ENCODE assay signal across 12 mouse cellular contexts in genomic region chr10:7268386-7269033, GRCm38 (mm10). TPM values are rescaled to one million over a fixed set of nuclear protein-coding genes. Genes with fewer than 3 reads are reported as not detected.
DNase-seq lines count a peak whose midpoint lies in the region; ATAC-seq lines count a peak whose summit lies in the region.
"Had no signal": no experiment of that assay in that cellular context is flagged by ENCODE, and none has a peak within 500 bp of the region (broad histone marks: within the 10 kb centered on the region; RNA-seq: fewer than 3 reads in every experiment).

No protein-coding gene starts in this region.

- no peak overlapping the region for H3K9ac ChIP-seq in forebrain, embryonic 16.5 days (replicated peaks; ENCODE audit: low read depth, low read length)
- H3K9ac ChIP-seq in kidney, embryonic 16.5 days (replicated peaks; ENCODE audit: low read length) = no peak overlapping the region
- H3K9ac ChIP-seq: heart, embryonic 15.5 days; liver, embryonic 13.5 days had no signal

- H3K4me1 ChIP-seq in forebrain, embryonic 16.5 days (replicated peaks; ENCODE audit: control insufficient read depth, insufficient read depth, low read length) = peaks cover 10% of the 10 kb centered on the region; the same call in 1 of the 2 replicates
- peaks cover 12% of the 10 kb centered on the region; the same call in 1 of the 2 replicates for H3K4me1 ChIP-seq in kidney, embryonic 16.5 days (ENCODE audit: insufficient read depth, low read length)
- H3K4me1 ChIP-seq: heart, embryonic 15.5 days had no signal

- no peaks in the 10 kb centered on the region for H3K9me3 ChIP-seq in forebrain, embryonic 16.5 days (ENCODE audit: control insufficient read depth, low read length)
- no peaks in the 10 kb centered on the region for H3K9me3 ChIP-seq in kidney, embryonic 16.5 days (ENCODE audit: low read length)
- H3K9me3 ChIP-seq: heart, embryonic 15.5 days; liver, embryonic 13.5 days had no signal

- 42% methylated on average over 9 of the region's 9 CpGs for WGBS in forebrain, embryonic 16.5 days
- WGBS in kidney, embryonic 16.5 days = 81% methylated on average over 9 of the region's 9 CpGs

- ATAC-seq in forebrain, embryonic 16.5 days = peak; percentile 96
- ATAC-seq in kidney, embryonic 16.5 days (ENCODE audit: low FRiP score, low TSS enrichment) = no peak

- peak; percentile 9 for DNase-seq in adrenal gland, postnatal 14 days
- no peak for DNase-seq in adrenal gland, postnatal 36 days
- DNase-seq in brain, adult 2 months (ENCODE audit: low read depth, low spot score) = peak; percentile 98
- peak; percentile 47 to 50 for DNase-seq in layer of hippocampus, postnatal 36 days
- DNase-seq in testis, postnatal 14 days (ENCODE audit: low spot score) = no peak
- no peak for DNase-seq in kidney, adult 8-10 months
- DNase-seq: embryo, embryonic 11 days; liver, embryonic 13.5 days had no signal

- no peak overlapping the region for H3K4me3 ChIP-seq in forebrain, embryonic 16.5 days (replicated peaks; ENCODE audit: low read length)
- no peak overlapping the region for H3K4me3 ChIP-seq in kidney, embryonic 16.5 days (ENCODE audit: low read length)
- H3K4me3 ChIP-seq: heart, embryonic 15.5 days; liver, embryonic 13.5 days had no signal

- H3K27ac ChIP-seq in forebrain, embryonic 16.5 days (ENCODE audit: low read length) = no peak overlapping the region
- H3K27ac ChIP-seq in kidney, embryonic 16.5 days (ENCODE audit: low read length) = no peak overlapping the region
- H3K27ac ChIP-seq: heart, embryonic 15.5 days; kidney, postnatal 0 days; liver, embryonic 13.5 days had no signal

- no peaks in the 10 kb centered on the region for H3K27me3 ChIP-seq in forebrain, embryonic 16.5 days (replicated peaks; ENCODE audit: control insufficient read depth, insufficient read depth, low read length)
- H3K27me3 ChIP-seq in kidney, embryonic 16.5 days (ENCODE audit: insufficient read depth, low read length) = no peaks in the 10 kb centered on the region
- H3K27me3 ChIP-seq: heart, embryonic 15.5 days; liver, embryonic 13.5 days had no signal

- H3K4me2 ChIP-seq in forebrain, embryonic 16.5 days (ENCODE audit: low read length) = no peak overlapping the region
- H3K4me2 ChIP-seq in kidney, embryonic 16.5 days (replicated peaks; ENCODE audit: low read depth, low read length) = no peak overlapping the region
- H3K4me2 ChIP-seq: heart, embryonic 15.5 days; liver, embryonic 13.5 days had no signal

- no peaks in the 10 kb centered on the region for H3K36me3 ChIP-seq in forebrain, embryonic 16.5 days (ENCODE audit: control insufficient read depth, insufficient read depth)
- H3K36me3 ChIP-seq in kidney, embryonic 16.5 days (ENCODE audit: insufficient read depth, low read length) = no peaks in the 10 kb centered on the region
- H3K36me3 ChIP-seq: heart, embryonic 15.5 days; liver, embryonic 13.5 days had no signal

RNA-seq across cellular contexts. Expression of gene Cnksr3, which starts 56.5 kb away (rescaled TPM):
- 10.1 and 11.0 TPM in 2 replicates for total RNA-seq in adrenal gland, postnatal 14 days (2021)
- 10 to 100 TPM; 12.7 to 14.3 TPM for total RNA-seq in adrenal gland, postnatal 36 days (2021)
- 2.0 and 3.4 TPM in 2 replicates for polyA plus RNA-seq in forebrain, embryonic 16.5 days (2015; fragmentation: Nextera tagmentation; extraction: Ambion mirVana)
- total RNA-seq in layer of hippocampus, postnatal 36 days (2021) = 1 to 10 TPM; 5.3 to 7.2 TPM
- polyA plus RNA-seq in kidney, embryonic 16.5 days (2015; fragmentation: Nextera tagmentation; extraction: Ambion mirVana) = 18.5 and 19.9 TPM in 2 replicates

Comparison
In these comparisons a context has a peak if more than half of its experiments do, and no peak if none do; other contexts are left out.
1. DNase-seq: peak in adrenal gland, postnatal 14 days (single experiment), brain, adult 2 months (single experiment) and layer of hippocampus, postnatal 36 days (2 of 2); none in adrenal gland, postnatal 36 days (0 of 2), testis, postnatal 14 days (single experiment) and kidney, adult 8-10 months (0 of 2).